Mouse (Mus musculus) adrenal gland, adult (tissue): Measurements from ENCODE around the gene Gprc6a.

Experiments
- DNase-seq, 2 experiments: peaks; one replicate each; pipeline ENCODE4 v3.0.0; 2022 to 2023; ENCODE audit warnings: low spot score in 1 of 2; ENCODE audit not compliant: inconsistent age in 2 of 2

The Gprc6a gene

GRCm38 (mm10) chr10:51590139-51590574 lies 41.1 kb downstream of the Gprc6a start, which contains the start of gene Fam162b:
Gene Fam162b, minus strand, starts transcription at chr10:51590517.
- no peak for DNase-seq

- DNase-seq: no peak
These were observed 46.3 kb downstream of the Gprc6a start for GRCm38 (mm10) chr10:51584919-51585318.

- no peak for DNase-seq
These were observed 46.9 kb downstream of the Gprc6a start for GRCm38 (mm10) chr10:51584378-51584777.

GRCm38 (mm10) chr10:51571225-51571996 lies 59.9 kb downstream of the Gprc6a start:
- DNase-seq: no peak
